Mouse (Mus musculus): ENCODE measurements around the gene Spg7.

- TF ChIP-seq POLR2A (IDR thresholded peaks at IDR 0.05; ENCODE audit: extremely low read depth, insufficient read depth, low read length) (no peak), CTCF (IDR thresholded peaks at IDR 0.05; ENCODE audit: extremely low read depth, insufficient read depth, low read length) (no peak)
These were observed 72.7 kb downstream of the Spg7 start for GRCm38 (mm10) chr8:123135406-123135805.
